Comparison of ENCODE assay signal across 17 mouse cellular contexts in genomic region chr6:119201575-119201974, GRCm38 (mm10). TPM values are rescaled to one million over a fixed set of nuclear protein-coding genes. Genes with fewer than 3 reads are reported as not detected.
"Had no signal": no experiment of that assay in that cellular context is flagged by ENCODE, and none has a peak within 500 bp of the region (broad histone marks: within the 10 kb centered on the region; RNA-seq: fewer than 3 reads in every experiment).

No protein-coding gene starts in this region.

- H3K4me3 ChIP-seq: layer of hippocampus, adult 2 months; limb, embryonic 12.5 days; midbrain, embryonic 13.5 days; myocyte; neural tube, embryonic 15.5 days had no signal

- H3K27me3 ChIP-seq: limb, embryonic 12.5 days; midbrain, embryonic 13.5 days; neural tube, embryonic 15.5 days had no signal

- ATAC-seq: lung, postnatal 0 days; midbrain, embryonic 13.5 days had no signal

- H3K27ac ChIP-seq: limb, embryonic 12.5 days; liver, embryonic 14.5 days; midbrain, embryonic 13.5 days; neural tube, embryonic 15.5 days; stomach, postnatal 0 days had no signal

- H3K4me2 ChIP-seq: limb, embryonic 12.5 days; midbrain, embryonic 13.5 days; neural tube, embryonic 15.5 days had no signal

- H3K9ac ChIP-seq: limb, embryonic 12.5 days; liver, embryonic 14.5 days; midbrain, embryonic 13.5 days; neural tube, embryonic 15.5 days had no signal

- DNase-seq: kidney, postnatal 10 days; kidney, postnatal 4 days; liver; lung, adult 2 months; lung, postnatal 36 days; right cerebral cortex, adult 18-20 months; right cerebral cortex, postnatal 25 days; thymus, postnatal 4 days had no signal

- H3K9me3 ChIP-seq: limb, embryonic 12.5 days; midbrain, embryonic 13.5 days; neural tube, embryonic 15.5 days had no signal

RNA-seq across cellular contexts. Expression of gene Cacna1c, which starts 5.4 kb away (rescaled TPM):
- total RNA-seq: megakaryocyte progenitor cell, adult 5-6 weeks had no signal
- polyA plus RNA-seq: myocyte had no signal

RNA-seq across cellular contexts. Expression of gene Cacna2d4, which starts 34.8 kb away (rescaled TPM):
- polyA plus RNA-seq: limb, embryonic 12.5 days; myocyte had no signal
